Mouse (Mus musculus): ENCODE measurements at regions not wholly inside any gene's neighbourhood (a gene's known extent, or its start where the extent isn't known, plus 50 kb on each side); places are given as distances from the start of the nearest gene placed in this dataset.

GRCm38 (mm10) chr6:103312149-103312548, 198.2 kb upstream of the Chl1 start:
- DNase-seq (ENCODE audit: inconsistent age in 2 of 2, low spot score in 1 of 2), result no peak

GRCm38 (mm10) chr6:103312935-103313334, 197.5 kb upstream of the Chl1 start:
- no peak for DNase-seq (ENCODE audit: inconsistent age in 2 of 2, low spot score in 1 of 2)

DNA sequence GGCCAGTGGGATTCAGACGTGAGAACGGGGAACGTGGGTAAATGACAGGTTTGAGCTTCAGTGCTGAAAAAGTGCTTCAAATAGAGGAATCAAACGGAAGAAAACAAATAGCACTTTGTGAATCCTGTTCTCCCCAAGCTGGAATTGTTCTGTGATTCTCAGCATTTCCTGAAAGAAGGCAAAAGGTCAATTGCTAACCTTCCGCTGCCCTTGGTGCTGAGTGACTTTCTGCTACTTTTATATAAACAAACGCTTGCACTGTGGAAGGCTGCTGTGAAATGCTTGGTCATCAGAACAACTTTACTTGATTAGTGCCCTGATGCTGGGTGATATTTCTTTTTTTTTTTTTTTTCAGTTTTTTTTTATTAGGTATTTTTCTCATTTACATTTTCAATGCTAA, 192.3 kb upstream of the Chl1 start:
- DNase-seq (ENCODE audit: inconsistent age in 2 of 2, low spot score in 1 of 2), result no peak

GRCm38 (mm10) chr6:103318677-103319359, 191.6 kb upstream of the Chl1 start:
- no peak for DNase-seq (ENCODE audit: inconsistent age in 2 of 2, low spot score in 1 of 2)

DNA sequence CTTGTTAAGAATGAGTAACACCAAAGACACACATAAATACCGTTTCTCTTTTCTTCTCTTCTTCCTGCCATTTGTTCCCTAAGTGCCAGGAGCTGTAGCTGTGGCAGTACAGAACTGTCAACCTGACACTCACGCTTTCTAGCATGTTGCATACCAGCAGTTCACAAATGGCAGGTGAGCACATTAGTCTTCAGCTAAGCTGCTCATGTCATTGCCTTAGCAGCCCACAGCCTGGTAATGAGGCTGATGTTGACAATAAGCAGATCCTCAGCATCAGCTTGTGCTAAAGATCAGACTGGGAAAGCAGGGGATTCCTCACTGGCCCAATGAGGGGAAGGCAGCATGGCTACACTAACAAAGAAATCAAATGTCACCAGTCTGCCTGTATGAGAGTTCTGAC, 190.4 kb upstream of the Chl1 start:
- DNase-seq (ENCODE audit: inconsistent age in 2 of 2, low spot score in 1 of 2), result no peak

DNA sequence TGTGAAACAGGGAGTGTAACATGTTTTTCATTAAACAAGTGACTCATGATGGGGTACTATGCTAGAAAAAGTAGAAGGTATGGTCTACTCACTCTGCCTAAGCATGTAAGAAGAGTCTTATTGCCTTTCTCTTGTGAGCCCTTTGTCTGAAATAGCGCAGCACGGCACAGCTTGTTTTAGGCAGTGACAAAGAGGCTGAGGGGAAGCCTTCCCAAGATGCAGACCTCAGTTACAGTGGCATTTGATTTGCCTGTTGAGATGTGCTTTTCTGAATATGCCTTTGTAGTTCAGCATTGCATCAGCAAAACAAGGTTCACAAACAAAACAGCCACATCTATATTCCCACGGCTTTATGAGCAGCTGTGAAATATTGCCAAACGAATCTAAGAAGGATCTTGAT, 189.8 kb upstream of the Chl1 start:
- no peak for DNase-seq (ENCODE audit: inconsistent age in 2 of 2, low spot score in 1 of 2)

GRCm38 (mm10) chr6:103321058-103321457, 189.3 kb upstream of the Chl1 start:
- no peak for DNase-seq (ENCODE audit: inconsistent age in 2 of 2, low spot score in 1 of 2)

- DNase-seq (ENCODE audit: inconsistent age in 2 of 2, low spot score in 1 of 2), result no peak
Measured at GRCm38 (mm10) chr6:103322442-103322841, 187.9 kb upstream of the Chl1 start.

DNA sequence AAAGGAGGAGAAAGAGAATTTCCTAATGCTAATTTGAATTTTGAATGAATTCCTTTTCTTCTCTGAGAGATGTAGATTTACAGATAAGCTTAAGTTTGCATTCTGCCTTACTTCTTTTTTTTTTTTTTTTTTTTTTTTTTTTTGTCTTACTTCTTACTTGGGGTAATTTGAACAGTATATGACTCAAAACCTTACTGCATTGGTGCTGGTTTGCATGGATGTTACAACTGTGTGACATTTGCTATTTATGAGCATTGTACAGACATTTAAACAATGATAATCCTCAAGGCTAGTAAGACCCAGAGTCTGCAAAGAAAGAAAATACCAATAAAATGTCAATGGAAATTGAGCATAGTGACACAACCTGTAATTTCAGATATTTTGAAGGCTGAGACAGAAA, 174.7 kb upstream of the Chl1 start:
- no peak for DNase-seq (ENCODE audit: inconsistent age in 2 of 2, low spot score in 1 of 2)

DNA sequence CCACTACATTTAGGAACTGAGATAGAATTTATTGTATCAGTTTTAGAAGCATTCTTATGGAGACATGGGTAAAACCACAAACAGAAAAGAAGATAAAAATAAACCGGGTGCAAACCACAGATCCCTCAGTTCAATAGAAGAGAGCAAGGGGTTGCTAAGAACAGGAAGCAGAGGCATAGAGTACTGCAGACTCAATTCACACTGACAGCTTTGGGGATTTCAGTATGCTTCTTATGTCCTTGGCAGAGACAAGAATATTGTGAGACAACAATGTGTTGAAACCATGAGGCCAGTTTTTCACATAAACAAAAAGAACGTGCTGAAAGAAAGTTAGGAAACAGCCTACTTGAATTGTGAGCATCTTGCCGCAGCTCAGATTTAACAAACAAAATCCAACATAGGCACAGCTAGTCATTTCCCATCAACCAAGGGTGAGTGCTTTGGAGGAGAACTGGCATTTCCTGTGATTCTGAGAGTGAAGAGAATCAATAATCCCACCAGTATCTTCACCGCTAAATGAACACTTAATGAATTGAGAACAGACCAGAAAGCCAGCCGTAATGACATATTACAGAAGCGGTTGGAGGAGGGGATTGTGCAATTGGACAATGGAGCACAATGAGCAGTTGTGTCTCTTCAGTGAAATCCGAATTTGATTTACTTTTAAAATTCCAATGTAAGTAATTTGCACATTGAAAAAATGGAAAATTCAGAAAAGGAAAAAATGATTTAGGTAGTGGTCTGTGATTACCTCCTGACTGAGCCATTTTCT, 170.2 kb upstream of the Chl1 start:
- no peak for DNase-seq (ENCODE audit: inconsistent age in 2 of 2, low spot score in 1 of 2)

GRCm38 (mm10) chr6:103343515-103343914, 166.9 kb upstream of the Chl1 start:
- DNase-seq (ENCODE audit: inconsistent age in 2 of 2, low spot score in 1 of 2), result no peak

DNA sequence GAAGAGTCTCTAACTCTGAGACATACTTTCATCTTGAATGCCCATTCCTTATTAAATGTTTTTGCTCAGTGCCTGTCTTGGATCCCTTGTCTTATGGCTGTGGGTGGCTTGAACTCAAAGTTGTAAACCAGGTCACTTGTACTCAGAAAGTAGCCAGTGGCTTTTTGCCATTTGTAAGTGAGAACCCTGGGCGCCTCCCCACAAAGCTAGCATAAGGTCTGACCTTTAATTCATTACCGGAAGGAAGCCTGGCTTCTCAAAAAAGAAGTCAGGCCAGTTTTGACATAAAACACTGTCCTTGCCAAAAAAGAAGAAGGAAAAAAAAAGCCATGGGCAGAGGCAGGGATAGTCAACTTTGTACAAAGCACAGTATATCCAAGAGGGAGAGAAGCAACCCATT, 166.0 kb upstream of the Chl1 start:
- DNase-seq (ENCODE audit: inconsistent age in 2 of 2, low spot score in 1 of 2), result peak in 1 of 2 experiments; percentile 28

GRCm38 (mm10) chr6:103345195-103345594, 165.2 kb upstream of the Chl1 start:
- no peak for DNase-seq (ENCODE audit: inconsistent age in 2 of 2, low spot score in 1 of 2)

- peak in 1 of 2 experiments; percentile 54 for DNase-seq (ENCODE audit: inconsistent age in 2 of 2, low spot score in 1 of 2)
Measured at GRCm38 (mm10) chr6:103352405-103353124, 157.8 kb upstream of the Chl1 start.

DNA sequence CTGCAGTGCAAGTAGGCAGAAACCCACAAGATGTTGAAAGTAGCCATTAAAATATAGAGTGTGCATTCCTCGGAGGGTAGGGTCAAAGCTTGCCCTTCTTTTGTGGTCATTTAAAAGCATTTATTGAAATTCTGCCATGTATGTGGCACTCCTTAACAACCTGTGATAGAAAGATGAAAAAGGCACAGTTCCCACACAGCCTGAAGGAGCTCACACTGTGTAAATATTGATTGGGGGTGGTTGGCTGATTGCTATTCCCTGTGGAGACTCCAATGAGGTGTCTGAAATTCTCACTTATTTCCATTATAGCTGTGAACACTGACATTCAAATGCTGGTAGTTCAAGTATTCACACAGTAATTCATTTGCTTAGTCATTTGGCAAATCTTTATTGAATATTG, 157.0 kb upstream of the Chl1 start:
- no peak for DNase-seq (ENCODE audit: inconsistent age in 2 of 2, low spot score in 1 of 2)

GRCm38 (mm10) chr6:103366782-103367491, 143.4 kb upstream of the Chl1 start:
- no peak for DNase-seq (ENCODE audit: inconsistent age in 2 of 2, low spot score in 1 of 2)

DNA sequence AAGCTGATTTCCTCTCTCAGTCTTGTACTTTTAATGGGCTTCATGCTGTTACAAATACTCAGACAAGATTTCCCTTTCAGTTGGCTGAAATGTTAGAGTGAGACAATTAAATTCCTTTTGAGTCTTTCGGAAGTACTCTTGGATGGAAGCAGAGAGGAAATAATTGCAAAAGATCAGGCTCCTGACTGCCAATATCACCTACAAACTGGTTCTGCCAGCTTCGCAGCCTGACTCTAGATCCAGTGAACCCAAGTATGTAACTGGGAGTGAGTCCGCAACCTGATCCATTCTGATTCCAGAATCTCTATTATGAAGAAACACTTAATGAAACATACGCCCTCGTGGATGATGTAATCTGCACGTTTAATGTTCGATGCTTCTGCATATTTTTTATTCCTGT, 135.4 kb upstream of the Chl1 start:
- DNase-seq (ENCODE audit: inconsistent age in 2 of 2, low spot score in 1 of 2), result no peak

DNA sequence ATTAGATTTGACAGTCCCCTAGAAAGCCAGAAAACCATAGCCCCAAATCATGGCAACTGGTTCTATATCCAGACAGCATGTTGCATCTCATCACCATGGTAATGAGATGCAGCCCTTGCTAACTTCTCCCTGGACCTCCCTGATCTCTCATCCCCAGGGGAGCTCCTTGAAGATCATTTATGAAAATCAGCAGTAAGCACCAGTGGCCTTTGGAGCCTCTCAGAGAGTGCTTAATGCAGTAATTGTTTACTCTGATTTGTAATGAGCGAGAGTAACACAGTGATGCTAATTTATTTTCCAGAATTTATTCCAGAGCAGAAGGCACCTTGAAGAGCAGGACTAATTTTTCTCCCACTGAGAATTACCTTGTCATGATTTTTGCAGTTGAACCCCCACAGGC, 133.1 kb upstream of the Chl1 start:
- no peak for DNase-seq (ENCODE audit: inconsistent age in 2 of 2, low spot score in 1 of 2)

GRCm38 (mm10) chr6:103378047-103378446, 132.3 kb upstream of the Chl1 start:
- DNase-seq (ENCODE audit: inconsistent age in 2 of 2, low spot score in 1 of 2), result no peak

- DNase-seq (ENCODE audit: inconsistent age in 2 of 2, low spot score in 1 of 2), result no peak
Measured at GRCm38 (mm10) chr6:103381030-103381429, 129.4 kb upstream of the Chl1 start.

DNA sequence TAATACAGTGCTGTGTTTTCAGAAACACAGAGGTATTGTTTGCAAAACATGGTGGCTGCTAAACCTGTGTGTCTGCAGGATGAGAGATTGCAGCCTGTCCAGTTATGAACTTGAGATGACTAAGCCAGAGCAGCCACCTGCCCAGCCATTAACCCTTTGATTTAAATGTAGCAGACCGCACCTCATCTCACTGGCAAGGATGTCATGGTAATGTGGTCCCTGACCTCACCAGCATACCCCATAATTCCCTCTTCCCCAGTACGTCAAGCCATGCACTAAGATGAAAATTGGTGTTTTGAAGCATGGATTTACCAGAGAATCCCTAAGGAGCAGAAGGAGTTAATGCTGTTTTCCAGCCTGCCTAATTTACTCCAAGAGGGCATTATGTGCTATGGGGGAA, 128.5 kb upstream of the Chl1 start:
- DNase-seq (ENCODE audit: inconsistent age in 2 of 2, low spot score in 1 of 2), result no peak

Measured in adrenal gland, adult (tissue).